Mouse (Mus musculus): ENCODE data around the gene Rps26. TPM values are rescaled to one million over a fixed set of nuclear protein-coding genes. Genes with fewer than 3 reads are reported as not detected.
A peak's percentile ranks its signal among the peaks of the same experiment; 100 is the strongest.

The Rps26 gene
- total RNA-seq, 2 experiments from 2014 or later = 211 to 235 TPM

DNA sequence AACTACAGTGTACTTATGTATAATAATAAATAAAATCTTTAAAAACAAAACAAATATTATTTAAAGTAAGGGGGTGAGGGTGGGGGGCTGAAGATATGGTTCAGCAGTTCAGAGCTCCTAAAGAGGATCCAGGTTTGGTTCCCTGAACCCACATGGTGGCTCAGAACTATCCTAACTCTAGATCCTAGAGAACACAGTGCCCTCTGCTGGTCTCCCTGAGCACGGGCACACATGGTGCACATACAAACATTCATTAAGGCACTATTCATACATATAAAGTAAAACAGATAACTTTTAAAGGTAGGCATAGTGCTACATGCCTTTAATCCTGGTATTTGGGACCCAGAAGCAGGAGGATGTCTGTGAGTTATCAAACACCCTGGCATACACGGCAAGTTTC lies 51.5 kb downstream of the Rps26 start:
- TF ChIP-seq CTCF (IDR thresholded peaks at IDR 0.05) = peak; percentile 12; the same call in 1 of the 2 replicates
- no peak overlapping the region for H3K27ac ChIP-seq
- DNase-seq (ENCODE audit: extremely low spot score in 1 of 2, low spot score in 2 of 2) = no peak
- intact Hi-C loops (cut with DNase I) = no loop called here
- no peak overlapping the region for H3K4me3 ChIP-seq

Small RNA genes within 50 kb of the gene (microRNA-seq; reads per million reads assigned to microRNA genes)
- gene Mir6917 = 0 to 0.73 reads per million in 2 experiments

Other genes with a start within 250 kb of the Rps26 start
- 10 to 100 TPM; 60.8 to 63.9 TPM for gene Ankrd52, start 249.6 kb downstream of the Rps26 start, total RNA-seq (2021)
- not detected for gene Slc39a5, start 225.5 kb downstream of the Rps26 start, total RNA-seq (2021)
- 10 to 100 TPM; 87.0 to 91.1 TPM for gene Nabp2, start 215.3 kb downstream of the Rps26 start, total RNA-seq (2021)
- gene Rnf41, start 215.1 kb downstream of the Rps26 start, total RNA-seq (2021) = 10 to 100 TPM; 74.0 to 76.6 TPM
- 100 to 1,000 TPM; 253 to 254 TPM for gene Smarcc2, start 167.5 kb downstream of the Rps26 start, total RNA-seq (2021)
- gene Myl6, start 132.6 kb downstream of the Rps26 start, total RNA-seq (2021) = 100 to 1,000 TPM; 555 to 562 TPM
- gene Myl6b, start 128.1 kb downstream of the Rps26 start, total RNA-seq (2021) = 10 to 100 TPM; 30.7 to 32.9 TPM
- 10 to 100 TPM; 10.2 to 10.4 TPM for gene Esyt1, start 100.9 kb downstream of the Rps26 start, total RNA-seq (2021)
- gene Zc3h10, start 79.0 kb downstream of the Rps26 start, total RNA-seq (2021) = 10 to 100 TPM; 12.4 to 15.7 TPM
- gene Rpl41, start 77.4 kb downstream of the Rps26 start, total RNA-seq (2021) = 1,000 to 10,000 TPM; 1,506 to 1,537 TPM
- 10 to 100 TPM; 51.7 to 58.0 TPM for gene Pa2g4, start 60.8 kb downstream of the Rps26 start, total RNA-seq (2021)
- 1 to 10 TPM; 5.0 to 5.4 TPM for gene Erbb3, start 37.1 kb downstream of the Rps26 start, total RNA-seq (2021)
- gene Ikzf4, start 19.2 kb upstream of the Rps26 start, total RNA-seq (2021) = 10 to 100 TPM; 16.2 to 16.8 TPM
- 10 to 100 TPM; 11.3 to 12.3 TPM for gene Suox, start 47.3 kb upstream of the Rps26 start, total RNA-seq (2021)
- 100 to 1,000 TPM; 123 to 132 TPM for gene Rab5b, start 69.5 kb upstream of the Rps26 start, total RNA-seq (2021)
- gene Pmel, start 77.4 kb upstream of the Rps26 start, total RNA-seq (2021) = under 1 TPM; 0.36 to 0.75 TPM
- 1 to 10 TPM; 2.2 to 2.6 TPM for gene Cdk2, start 78.3 kb upstream of the Rps26 start, total RNA-seq (2021)
- gene Dgka, start 118.1 kb upstream of the Rps26 start, total RNA-seq (2021) = 1 to 10 TPM; 7.4 to 7.9 TPM
- 10 to 100 TPM; 27.1 to 27.8 TPM for gene Pym1, start 121.1 kb upstream of the Rps26 start, total RNA-seq (2021)
- under 1 TPM; 0.48 to 0.63 TPM for gene Mmp19, start 164.2 kb upstream of the Rps26 start, total RNA-seq (2021)
- gene Dnajc14, start 177.3 kb upstream of the Rps26 start, total RNA-seq (2021) = 10 to 100 TPM; 62.3 TPM
- 10 to 100 TPM in 1 of 2 experiments, 1 to 10 TPM in 1; 7.9 to 10.3 TPM for gene Tmem198b, start 177.6 kb upstream of the Rps26 start, total RNA-seq (2021)
- gene Sarnp, start 190.6 kb upstream of the Rps26 start, total RNA-seq (2021) = 10 to 100 TPM; 33.0 to 33.6 TPM
- 1 to 10 TPM; 7.9 to 9.0 TPM for gene Ormdl2, start 194.9 kb upstream of the Rps26 start, total RNA-seq (2021)

Data from left cerebral cortex, adult 2 months (tissue).